Mouse (Mus musculus): ENCODE measurements around the gene Pet117.
A peak's percentile ranks its signal among the peaks of the same experiment; 100 is the strongest.

The Pet117 gene

GRCm38 (mm10) chr2:144382624-144383138, 13.9 kb downstream of the Pet117 start:
- DNase-seq, result no peak

GRCm38 (mm10) chr2:144386296-144386695, 17.5 kb downstream of the Pet117 start:
- DNase-seq, result no peak

GRCm38 (mm10) chr2:144388416-144388815, 19.6 kb downstream of the Pet117 start:
- no peak for DNase-seq

GRCm38 (mm10) chr2:144399531-144399930, 30.7 kb downstream of the Pet117 start:
- no peak for DNase-seq

- DNase-seq, result no peak
Observed at GRCm38 (mm10) chr2:144400659-144401058, 31.9 kb downstream of the Pet117 start.

GRCm38 (mm10) chr2:144409037-144409436, 40.2 kb downstream of the Pet117 start:
- peak in 1 of 2 experiments; percentile 12 for DNase-seq

- DNase-seq, result peak; percentile 24 to 29
Observed at GRCm38 (mm10) chr2:144410603-144411002, 41.8 kb downstream of the Pet117 start.

GRCm38 (mm10) chr2:144414646-144415045, 45.9 kb downstream of the Pet117 start:
- peak in 1 of 2 experiments; percentile 24 for DNase-seq

- no peak for DNase-seq
Observed at GRCm38 (mm10) chr2:144416859-144417258, 48.1 kb downstream of the Pet117 start.

GRCm38 (mm10) chr2:144418062-144418461, 49.3 kb downstream of the Pet117 start:
- no peak for DNase-seq

- DNase-seq, result no peak
Observed at GRCm38 (mm10) chr2:144422094-144422675, 53.4 kb downstream of the Pet117 start.
